ENCODE assay signal across 7 mouse cellular contexts in genomic region chr1:167002486-167002850, GRCm38 (mm10). TPM values are rescaled to one million over a fixed set of nuclear protein-coding genes. Genes with fewer than 3 reads are reported as not detected.
DNase-seq lines count a peak whose midpoint lies in the region; ATAC-seq and TF ChIP-seq lines count a peak whose summit lies in the region.

No protein-coding gene starts in this region.

- TF ChIP-seq POLR2A in small intestine, adult 2 months (IDR thresholded peaks at IDR 0.05; ENCODE audit: low read depth, low read length): no peak

- H3K4me3 ChIP-seq in forebrain, postnatal 0 days (ENCODE audit: low read depth, low read length): peak overlapping the region; percentile 87
- peak overlapping the region; percentile 88 for H3K4me3 ChIP-seq in limb, embryonic 10.5 days
- peak overlapping the region; percentile 87 for H3K4me3 ChIP-seq in midbrain, embryonic 10.5 days
- peak overlapping the region; percentile 73; the same call in 1 of the 2 replicates for H3K4me3 ChIP-seq in small intestine, adult 2 months (ENCODE audit: low read depth, low read length)

- peak overlapping the region; percentile 70 for H3K4me2 ChIP-seq in forebrain, postnatal 0 days (ENCODE audit: low read depth)

- WGBS in forebrain, postnatal 0 days: 2% methylated on average over 19 of the region's 19 CpGs
- WGBS in limb, embryonic 10.5 days: 1% methylated on average over 19 of the region's 19 CpGs
- WGBS in midbrain, embryonic 10.5 days: under 1% methylated on average over 19 of the region's 19 CpGs
- WGBS in small intestine, adult 2 months: 2% methylated on average over 19 of the region's 19 CpGs

- no peak for ATAC-seq in forebrain, postnatal 0 days
- ATAC-seq in hematopoietic stem cell, adult 5-6 weeks (replicated peaks in 1 of 2; ENCODE audit: insufficient read depth in 1 of 2, low FRiP score in 2 of 2, low TSS enrichment in 1 of 2, low read depth in 1 of 2, poor library complexity in 2 of 2, severe bottlenecking in 2 of 2): peak; percentile 67 to 72

- H3K36me3 ChIP-seq in forebrain, postnatal 0 days (ENCODE audit: insufficient read depth): no peaks in the 10 kb centered on the region
- no peaks in the 10 kb centered on the region for H3K36me3 ChIP-seq in limb, embryonic 10.5 days
- H3K36me3 ChIP-seq in midbrain, embryonic 10.5 days: no peaks in the 10 kb centered on the region
- H3K36me3 ChIP-seq in small intestine, adult 2 months (ENCODE audit: control insufficient read depth, insufficient read depth, low read length): no peaks in the 10 kb centered on the region

- DNase-seq in WW6 (ENCODE audit: low read depth, low spot score): peak; percentile 48
- peak; percentile 52 to 65 for DNase-seq in cerebellum, adult 18-20 months
- peak; percentile 64 for DNase-seq in forebrain, postnatal 0 days
- DNase-seq in limb, embryonic 10.5 days (ENCODE audit: low spot score): peak; percentile 76
- DNase-seq in midbrain, embryonic 10.5 days (ENCODE audit: low spot score): peak; percentile 67

- peak overlapping the region; percentile 35; the same call in 1 of the 2 replicates for H3K27ac ChIP-seq in forebrain, postnatal 0 days (ENCODE audit: low read depth, low read length)
- H3K27ac ChIP-seq in limb, embryonic 10.5 days: no peak overlapping the region
- peak overlapping the region; percentile 93 for H3K27ac ChIP-seq in midbrain, embryonic 10.5 days (replicated peaks)
- no peak overlapping the region for H3K27ac ChIP-seq in small intestine, adult 2 months (ENCODE audit: insufficient read depth, low read depth, low read length)

- peak overlapping the region; percentile 84 for H3K9ac ChIP-seq in forebrain, postnatal 0 days

- H3K4me1 ChIP-seq in forebrain, postnatal 0 days (ENCODE audit: insufficient read depth): no peaks in the 10 kb centered on the region
- H3K4me1 ChIP-seq in limb, embryonic 10.5 days: peaks cover 27% of the 10 kb centered on the region
- H3K4me1 ChIP-seq in midbrain, embryonic 10.5 days: peaks cover 30% of the 10 kb centered on the region
- H3K4me1 ChIP-seq in small intestine, adult 2 months (ENCODE audit: control insufficient read depth, insufficient read depth, insufficient read length, low read length): no peaks in the 10 kb centered on the region

- no peaks in the 10 kb centered on the region for H3K9me3 ChIP-seq in forebrain, postnatal 0 days (ENCODE audit: low read length)
- no peaks in the 10 kb centered on the region for H3K9me3 ChIP-seq in limb, embryonic 10.5 days (replicated peaks)
- H3K9me3 ChIP-seq in midbrain, embryonic 10.5 days (replicated peaks): no peaks in the 10 kb centered on the region

- TF ChIP-seq CTCF in forebrain, postnatal 0 days (IDR thresholded peaks at IDR 0.05; ENCODE audit: low read depth): peak; percentile 49
- no peak for TF ChIP-seq CTCF in small intestine, adult 2 months (IDR thresholded peaks at IDR 0.05; ENCODE audit: extremely low read depth, insufficient read length, insufficient replicate concordance, low read depth, low read length)

- H3K27me3 ChIP-seq in forebrain, postnatal 0 days (ENCODE audit: insufficient read depth, low read length): no peaks in the 10 kb centered on the region
- peaks cover 34% of the 10 kb centered on the region for H3K27me3 ChIP-seq in limb, embryonic 10.5 days (ENCODE audit: low read depth, poor library complexity, severe bottlenecking)
- peaks cover 39% of the 10 kb centered on the region for H3K27me3 ChIP-seq in midbrain, embryonic 10.5 days (ENCODE audit: low read depth, poor library complexity, severe bottlenecking)
- H3K27me3 ChIP-seq in small intestine, adult 2 months (ENCODE audit: control insufficient read depth, insufficient read depth, low read length): peaks cover 8% of the 10 kb centered on the region

RNA-seq across cellular contexts. Expression of gene Fam78b, which starts 1.3 kb away (rescaled TPM):
- 21.5 and 24.5 TPM in 2 replicates for total RNA-seq in forebrain, postnatal 0 days (2014; rRNA removed)
- 10.1 and 11.7 TPM in 2 replicates for polyA plus RNA-seq in forebrain, postnatal 0 days (2015; fragmentation: Nextera tagmentation; extraction: Ambion mirVana)
- 0.20 TPM in 1 of 2 replicates, not detected in the other for total RNA-seq in hematopoietic stem cell, adult 5-6 weeks (2017)
- 0.31 and 0.74 TPM in 2 replicates for polyA plus RNA-seq in limb, embryonic 10.5 days (2016; fragmentation: Nextera tagmentation; extraction: Ambion mirVana)
- polyA plus RNA-seq in midbrain, embryonic 10.5 days (2016; fragmentation: Nextera tagmentation; extraction: Ambion mirVana): 1.7 and 2.4 TPM in 2 replicates
- 0.32 and 0.55 TPM in 2 replicates for polyA plus RNA-seq in small intestine, adult 2 months (2012; rRNA removed)

Comparison
In these comparisons a context has a peak if more than half of its experiments do, and no peak if none do; other contexts are left out.
1. H3K27ac ChIP-seq: peak in forebrain, postnatal 0 days (single experiment) and midbrain, embryonic 10.5 days (single experiment); none in limb, embryonic 10.5 days (single experiment) and small intestine, adult 2 months (single experiment).
2. Peak in every context shown above with its lines, with median percentiles within 50 percentile points of each other: DNase-seq and H3K4me3 ChIP-seq.